ENCODE assay signal across 20 mouse cellular contexts in the genomic region with DNA sequence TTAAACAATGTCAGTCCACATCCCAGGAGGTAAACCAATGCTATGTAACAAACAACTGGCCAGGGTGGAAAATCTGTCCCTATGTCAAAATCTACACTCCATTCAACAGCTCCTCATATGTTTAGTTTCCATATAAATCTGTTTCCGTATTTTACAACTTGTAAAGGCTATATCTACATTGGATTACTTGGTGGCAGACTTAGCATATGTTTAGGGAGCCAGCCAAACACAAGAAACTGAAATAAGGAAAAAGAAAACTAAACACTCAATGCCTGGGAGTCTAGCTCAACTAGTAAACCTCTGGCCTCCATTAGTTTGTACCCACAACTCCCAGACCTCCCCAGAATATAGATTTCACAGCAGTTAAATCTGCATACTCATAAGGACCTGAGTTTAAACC.
DNase-seq lines count a peak whose midpoint lies in the region; ATAC-seq and TF ChIP-seq lines count a peak whose summit lies in the region.
"Had no signal": no experiment of that assay in that cellular context is flagged by ENCODE, and none has a peak within 500 bp of the region (broad histone marks: within the 10 kb centered on the region; RNA-seq: fewer than 3 reads in every experiment).

No protein-coding gene starts in this region.

- H3K9me3 ChIP-seq in forebrain, embryonic 14.5 days (replicated peaks; ENCODE audit: control insufficient read depth, low read length): no peaks in the 10 kb centered on the region
- no peaks in the 10 kb centered on the region for H3K9me3 ChIP-seq in forebrain, embryonic 11.5 days (ENCODE audit: control insufficient read depth, low read length)
- H3K9me3 ChIP-seq in forebrain, postnatal 0 days (ENCODE audit: low read length): no peaks in the 10 kb centered on the region
- no peaks in the 10 kb centered on the region for H3K9me3 ChIP-seq in hindbrain, postnatal 0 days (ENCODE audit: low read length)
- H3K9me3 ChIP-seq: embryonic facial prominence, embryonic 13.5 days; embryonic facial prominence, embryonic 15.5 days had no signal

- peak; percentile 4; the same call in 1 of the 2 replicates for ATAC-seq in forebrain, embryonic 14.5 days
- ATAC-seq in forebrain, embryonic 11.5 days (replicated peaks; ENCODE audit: low FRiP score): no peak
- ATAC-seq in frontal cortex, adult (ENCODE audit: low TSS enrichment): peak; percentile 52; the same call in 1 of the 2 replicates
- ATAC-seq in forebrain, postnatal 0 days: peak; percentile 62; the same call in 1 of the 2 replicates
- ATAC-seq in hindbrain, postnatal 0 days: no peak

- no peak overlapping the region for H3K9ac ChIP-seq in forebrain, embryonic 14.5 days (ENCODE audit: low read length)
- H3K9ac ChIP-seq in forebrain, embryonic 11.5 days (ENCODE audit: low read length): no peak overlapping the region
- H3K9ac ChIP-seq in forebrain, postnatal 0 days: no peak overlapping the region
- no peak overlapping the region for H3K9ac ChIP-seq in hindbrain, postnatal 0 days (replicated peaks; ENCODE audit: low read length)
- H3K9ac ChIP-seq: embryonic facial prominence, embryonic 13.5 days; embryonic facial prominence, embryonic 15.5 days had no signal

- TF ChIP-seq CTCF in brain, embryonic 14.5 days (IDR thresholded peaks at IDR 0.05; ENCODE audit: borderline replicate concordance, extremely low read depth, insufficient read depth, insufficient read length): no peak
- no peak for TF ChIP-seq CTCF in forebrain, postnatal 0 days (IDR thresholded peaks at IDR 0.05; ENCODE audit: low read depth)
- no peak for TF ChIP-seq CTCF in hindbrain, postnatal 0 days (IDR thresholded peaks at IDR 0.05; ENCODE audit: low read depth)

- no peaks in the 10 kb centered on the region for H3K4me1 ChIP-seq in forebrain, embryonic 14.5 days (ENCODE audit: control insufficient read depth, insufficient read depth, low read length)
- H3K4me1 ChIP-seq in forebrain, embryonic 11.5 days (replicated peaks; ENCODE audit: control insufficient read depth, insufficient read depth, low read length): no peaks in the 10 kb centered on the region
- H3K4me1 ChIP-seq in forebrain, postnatal 0 days (ENCODE audit: insufficient read depth): no peaks in the 10 kb centered on the region
- no peaks in the 10 kb centered on the region for H3K4me1 ChIP-seq in hindbrain, postnatal 0 days (ENCODE audit: insufficient read depth, low read length)
- H3K4me1 ChIP-seq: embryonic facial prominence, embryonic 13.5 days; embryonic facial prominence, embryonic 15.5 days had no signal

- no peaks in the 10 kb centered on the region for H3K36me3 ChIP-seq in forebrain, embryonic 14.5 days (ENCODE audit: control insufficient read depth, insufficient read depth, low read length)
- H3K36me3 ChIP-seq in forebrain, embryonic 11.5 days (ENCODE audit: control insufficient read depth, insufficient read depth, low read length): no peaks in the 10 kb centered on the region
- H3K36me3 ChIP-seq in forebrain, postnatal 0 days (ENCODE audit: insufficient read depth): no peaks in the 10 kb centered on the region
- no peaks in the 10 kb centered on the region for H3K36me3 ChIP-seq in hindbrain, postnatal 0 days (ENCODE audit: insufficient read depth, low read length)
- H3K36me3 ChIP-seq: embryonic facial prominence, embryonic 13.5 days; embryonic facial prominence, embryonic 15.5 days had no signal

- no peak for TF ChIP-seq POLR2A in brain, embryonic 14.5 days (IDR thresholded peaks at IDR 0.05; ENCODE audit: borderline replicate concordance, extremely low read depth, insufficient read depth, insufficient read length, poor library complexity, severe bottlenecking)

- no peaks in the 10 kb centered on the region for H3K27me3 ChIP-seq in forebrain, embryonic 14.5 days (replicated peaks; ENCODE audit: control insufficient read depth, insufficient read depth, low read length)
- no peaks in the 10 kb centered on the region for H3K27me3 ChIP-seq in forebrain, embryonic 11.5 days (ENCODE audit: control insufficient read depth, insufficient read depth, low read length)
- H3K27me3 ChIP-seq in forebrain, postnatal 0 days (ENCODE audit: insufficient read depth, low read length): no peaks in the 10 kb centered on the region
- H3K27me3 ChIP-seq in hindbrain, postnatal 0 days (ENCODE audit: insufficient read depth, low read length): no peaks in the 10 kb centered on the region
- H3K27me3 ChIP-seq: embryonic facial prominence, embryonic 13.5 days; embryonic facial prominence, embryonic 15.5 days had no signal

- no peak overlapping the region for H3K4me3 ChIP-seq in forebrain, embryonic 14.5 days (ENCODE audit: low read depth, low read length)
- H3K4me3 ChIP-seq in forebrain, embryonic 11.5 days (ENCODE audit: low read depth, low read length): no peak overlapping the region
- H3K4me3 ChIP-seq in forebrain, postnatal 0 days (ENCODE audit: low read depth, low read length): no peak overlapping the region
- H3K4me3 ChIP-seq in hindbrain, postnatal 0 days (ENCODE audit: low read length): no peak overlapping the region
- H3K4me3 ChIP-seq: embryonic facial prominence, embryonic 13.5 days; embryonic facial prominence, embryonic 15.5 days had no signal

- 71% methylated on average over 1 of the region's 1 CpGs for WGBS in forebrain, embryonic 14.5 days
- 97% methylated on average over 1 of the region's 1 CpGs for WGBS in forebrain, embryonic 11.5 days
- 71% methylated on average over 1 of the region's 1 CpGs for WGBS in forebrain, postnatal 0 days
- 87% methylated on average over 1 of the region's 1 CpGs for WGBS in hindbrain, postnatal 0 days

- H3K27ac ChIP-seq in forebrain, embryonic 14.5 days (ENCODE audit: low read depth, low read length): no peak overlapping the region
- no peak overlapping the region for H3K27ac ChIP-seq in forebrain, embryonic 11.5 days (ENCODE audit: low read depth, low read length)
- H3K27ac ChIP-seq in forebrain, postnatal 0 days (ENCODE audit: low read depth, low read length): no peak overlapping the region
- H3K27ac ChIP-seq in hindbrain, postnatal 0 days: no peak overlapping the region
- H3K27ac ChIP-seq: embryonic facial prominence, embryonic 13.5 days; embryonic facial prominence, embryonic 15.5 days had no signal

- no peak overlapping the region for H3K4me2 ChIP-seq in forebrain, embryonic 14.5 days (ENCODE audit: low read length)
- no peak overlapping the region for H3K4me2 ChIP-seq in forebrain, embryonic 11.5 days (ENCODE audit: low read depth, low read length, severe bottlenecking)
- no peak overlapping the region for H3K4me2 ChIP-seq in forebrain, postnatal 0 days (ENCODE audit: low read depth)
- no peak overlapping the region for H3K4me2 ChIP-seq in hindbrain, postnatal 0 days (ENCODE audit: low read depth, low read length)
- H3K4me2 ChIP-seq: embryonic facial prominence, embryonic 13.5 days; embryonic facial prominence, embryonic 15.5 days had no signal

- peak; percentile 33 for DNase-seq in forebrain, embryonic 14.5 days (ENCODE audit: low spot score)
- no peak for DNase-seq in forebrain, embryonic 11.5 days (ENCODE audit: low spot score)
- no peak for DNase-seq in frontal cortex, postnatal 25 days (ENCODE audit: low spot score in 2 of 2)
- DNase-seq in brain, embryonic 14.5 days (ENCODE audit: low read depth): peak; percentile 43
- DNase-seq in forebrain, postnatal 0 days: peak; percentile 11
- no peak for DNase-seq in heart, adult 11 months
- DNase-seq in hindbrain, postnatal 0 days (ENCODE audit: low spot score): no peak
- DNase-seq: adrenal gland, adult 2 months; adrenal gland, postnatal 10 days; adrenal gland, postnatal 25 days; cerebellum, adult 11 months; cerebellum, adult 18-20 months; cerebellum, adult 8-10 months; cerebellum, adult 9-11 months; cerebellum, postnatal 14 days; cerebellum, postnatal 36 days; embryo, embryonic 11 days had no signal

Comparison
In these comparisons a context has a peak if more than half of its experiments do, and no peak if none do; other contexts are left out.
1. ATAC-seq: peak in forebrain, embryonic 14.5 days (single experiment), frontal cortex, adult (single experiment) and forebrain, postnatal 0 days (single experiment); none in forebrain, embryonic 11.5 days (single experiment) and hindbrain, postnatal 0 days (single experiment).
2. DNase-seq: peak in forebrain, embryonic 14.5 days (single experiment), brain, embryonic 14.5 days (single experiment) and forebrain, postnatal 0 days (single experiment); none in forebrain, embryonic 11.5 days (single experiment), frontal cortex, postnatal 25 days (0 of 2), heart, adult 11 months (single experiment) and hindbrain, postnatal 0 days (single experiment).